Mouse (Mus musculus) CD4-positive helper T cell, adult 2 months (primary cell): ENCODE results near the gene Dhcr24.
A peak's percentile ranks its signal among the peaks of the same experiment; 100 is the strongest.

Experiments
- DNase-seq: peaks from one replicate; pipeline ENCODE4 v3.0.0-alpha.2; 2012; ENCODE audit warnings: low read depth, missing footprints, low spot score

Dhcr24 gene

GRCm38 (mm10) chr4:106606639-106607554, 46.1 kb downstream of the Dhcr24 start:
- DNase-seq: no peak

- DNase-seq: no peak
These were observed 47.1 kb downstream of the Dhcr24 start for GRCm38 (mm10) chr4:106607905-106608304.

GRCm38 (mm10) chr4:106613105-106613504, 52.3 kb downstream of the Dhcr24 start:
- no peak for DNase-seq

GRCm38 (mm10) chr4:106613560-106613959, 52.7 kb downstream of the Dhcr24 start:
- no peak for DNase-seq

- DNase-seq: peak; percentile 59
These were observed 53.5 kb downstream of the Dhcr24 start for GRCm38 (mm10) chr4:106614180-106614797.

GRCm38 (mm10) chr4:106614881-106615280, 54.0 kb downstream of the Dhcr24 start:
- no peak for DNase-seq

- peak; percentile 31 for DNase-seq
These were observed 54.8 kb downstream of the Dhcr24 start for GRCm38 (mm10) chr4:106615637-106616036.

- DNase-seq: no peak
These were observed 56.2 kb downstream of the Dhcr24 start, which contains the start of gene Lexm for GRCm38 (mm10) chr4:106617056-106617455. Gene Lexm, minus strand, starts transcription at chr4:106617241.

- DNase-seq: no peak
These were observed 58.1 kb downstream of the Dhcr24 start for GRCm38 (mm10) chr4:106618898-106619297.

- no peak for DNase-seq
These were observed 60.6 kb downstream of the Dhcr24 start for GRCm38 (mm10) chr4:106621428-106621827.

GRCm38 (mm10) chr4:106622030-106622493, 61.2 kb downstream of the Dhcr24 start, which contains the start of gene Ttc22:
Gene Ttc22, plus strand, starts transcription at chr4:106622432.
- DNase-seq: no peak

- no peak for DNase-seq
These were observed 61.9 kb downstream of the Dhcr24 start for GRCm38 (mm10) chr4:106622712-106623111.

- DNase-seq: no peak
These were observed 63.4 kb downstream of the Dhcr24 start for GRCm38 (mm10) chr4:106624271-106624670.

GRCm38 (mm10) chr4:106627809-106628208, 67.0 kb downstream of the Dhcr24 start:
- no peak for DNase-seq

GRCm38 (mm10) chr4:106628650-106629360, 68.0 kb downstream of the Dhcr24 start:
- no peak for DNase-seq

- DNase-seq: no peak
These were observed 68.5 kb downstream of the Dhcr24 start for GRCm38 (mm10) chr4:106629374-106629773.

GRCm38 (mm10) chr4:106630333-106631220, 69.7 kb downstream of the Dhcr24 start:
- peak; percentile 49 for DNase-seq

GRCm38 (mm10) chr4:106632313-106632712, 71.5 kb downstream of the Dhcr24 start:
- no peak for DNase-seq

- no peak for DNase-seq
These were observed 72.6 kb downstream of the Dhcr24 start for GRCm38 (mm10) chr4:106633281-106634085.

GRCm38 (mm10) chr4:106634086-106634479, 73.2 kb downstream of the Dhcr24 start:
- no peak for DNase-seq
